Mouse (Mus musculus) liver, embryonic 12.5 days (tissue): ENCODE measurements around the gene Dpm2. TPM values are rescaled to one million over a fixed set of nuclear protein-coding genes. Genes with fewer than 3 reads are reported as not detected.
A peak's percentile ranks its signal among the peaks of the same experiment; 100 is the strongest.

Experiments used
- ATAC-seq: fragments of 200-750 bp; cut with Nextera tagmentation; 2 replicates; pipeline ENCODE4 v1.8.0; 2017; ENCODE audit warnings: moderate number of reproducible peaks, mild to moderate bottlenecking, moderate library complexity
- H3K27ac ChIP-seq: fragments of 300-500 bp; sonication (generic); 2 replicates; pipeline ENCODE4 v1.5.1; 2016; ENCODE audit warnings: mild to moderate bottlenecking
- H3K27me3 ChIP-seq: fragments of 300-500 bp; sonication (generic); replicated peaks from 2 replicates; pipeline ENCODE4 v1.6.1; 2016; ENCODE audit warnings: mild to moderate bottlenecking, moderate library complexity
- H3K36me3 ChIP-seq: fragments of 300-500 bp; sonication (generic); 2 replicates; pipeline ENCODE4 v1.6.1; 2016; ENCODE audit warnings: mild to moderate bottlenecking, moderate library complexity
- H3K4me1 ChIP-seq: fragments of 300-500 bp; sonication (generic); 2 replicates; pipeline ENCODE4 v1.6.1; 2016
- H3K4me2 ChIP-seq: fragments of 300-500 bp; sonication (generic); 2 replicates; pipeline ENCODE4 v1.6.1; 2016; ENCODE audit warnings: mild to moderate bottlenecking, moderate library complexity
- H3K4me3 ChIP-seq: fragments of 300-500 bp; sonication (generic); 2 replicates; pipeline ENCODE4 v1.5.1; 2016; ENCODE audit warnings: mild to moderate bottlenecking, moderate library complexity
- H3K9ac ChIP-seq: fragments of 300-500 bp; sonication (generic); 2 replicates; pipeline ENCODE4 v1.6.1; 2016; ENCODE audit warnings: mild to moderate bottlenecking, moderate library complexity
- H3K9me3 ChIP-seq: fragments of 300-500 bp; sonication (generic); replicated peaks from 2 replicates; pipeline ENCODE4 v1.6.1; 2016; ENCODE audit warnings: mild to moderate bottlenecking, moderate library complexity
- WGBS: fragments of 180-500 bp; shearing (Covaris S2); methylation state at CpG from one replicate; pipeline ENCODE4 v1.1.7; 2016; ENCODE audit not compliant: insufficient replicate concordance; 5-methylcytosine and 5-hydroxymethylcytosine counted together
- polyA plus RNA-seq: library from polyadenylated mRNA; unstranded; fragments of >200 nt; fragmentation: Nextera tagmentation; extraction: Ambion mirVana; gene quantifications from 2 replicates; pipeline ENCODE4 v1.2.1, GENCODE M21; 2016

Gene Dpm2
- polyA plus RNA-seq, 1 experiment from 2014 or later, result 73.8 TPM

DNA sequence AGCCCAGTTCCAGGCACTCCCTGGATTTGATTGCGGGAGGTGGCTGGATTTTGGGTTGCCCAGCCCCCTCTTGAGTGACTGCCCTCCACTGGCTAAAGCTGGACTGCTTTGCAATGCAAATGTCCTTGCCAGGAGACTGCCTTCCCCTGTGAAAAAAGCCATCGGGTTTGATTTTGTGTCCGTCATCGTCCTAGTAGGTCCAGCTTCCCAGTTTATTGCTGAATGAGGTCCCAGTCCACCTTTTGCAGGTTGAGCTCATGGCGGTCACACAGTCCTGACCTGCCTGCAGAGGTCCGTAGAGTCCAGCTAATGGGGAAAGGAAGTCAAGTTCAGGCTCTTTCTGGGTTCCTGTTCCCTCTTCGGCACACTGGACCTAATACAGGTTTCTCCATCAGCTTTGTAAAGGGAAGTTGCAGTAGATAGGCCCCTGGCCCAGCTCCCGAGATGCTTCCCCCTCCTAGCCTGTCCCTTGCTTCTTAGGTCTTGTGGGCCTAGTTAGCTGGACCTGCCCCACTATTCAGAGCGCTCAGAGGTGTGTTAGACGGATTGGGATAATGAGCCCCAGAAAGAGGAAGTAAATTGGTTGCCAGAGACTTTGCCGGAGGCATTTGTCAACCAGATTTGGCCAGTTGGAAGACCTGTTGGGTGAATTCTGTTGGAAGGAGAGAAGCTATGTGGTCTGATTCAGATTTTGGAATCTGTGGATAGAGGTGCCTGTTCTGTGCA, 33.9 kb upstream of the Dpm2 start:
- 7% methylated on average over 11 of the region's 11 CpGs for WGBS
- Histone ChIP-seq H3K4me3 (peak overlapping the region; percentile 76), H3K9ac (no peak overlapping the region), H3K27me3 (peaks cover 66% of the 10 kb centered on the region), H3K4me2 (peak overlapping the region; percentile 100), H3K4me1 (peaks cover 42% of the 10 kb centered on the region), H3K27ac (peak overlapping the region; percentile 23; the same call in 1 of the 2 replicates), H3K9me3 (no peaks in the 10 kb centered on the region), H3K36me3 (no peaks in the 10 kb centered on the region)
- no peak for ATAC-seq

DNA sequence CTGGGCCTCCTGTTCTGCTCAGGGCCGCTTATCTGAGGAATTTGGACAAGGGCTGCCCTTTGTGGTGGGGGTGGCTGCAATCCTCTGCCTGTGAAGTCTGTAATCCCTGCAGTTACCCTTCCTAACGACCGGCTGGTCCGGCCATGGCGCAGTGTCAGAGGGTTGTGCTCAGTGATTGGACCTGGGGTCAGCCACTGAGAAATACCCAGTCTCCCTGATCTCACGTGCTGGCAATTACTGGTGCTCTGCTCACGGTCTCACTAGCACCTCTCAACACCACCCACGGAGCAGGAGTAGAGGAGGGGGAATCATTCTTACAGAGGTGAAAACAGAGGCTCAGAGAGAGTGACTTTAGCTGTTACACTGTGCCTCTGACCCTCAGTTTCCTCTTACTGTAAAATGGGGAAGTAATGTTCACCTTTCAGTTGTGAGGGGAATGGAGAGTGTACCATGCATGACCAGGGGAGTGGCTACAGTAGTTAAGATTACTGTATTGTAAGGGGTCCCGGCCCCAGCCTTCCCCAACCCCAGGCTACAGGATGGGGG, 33.2 kb upstream of the Dpm2 start:
- no peak overlapping the region for H3K9ac ChIP-seq
- peak overlapping the region; percentile 76 for H3K4me3 ChIP-seq
- peak overlapping the region; percentile 100 for H3K4me2 ChIP-seq
- H3K4me1 ChIP-seq, result peaks cover 42% of the 10 kb centered on the region
- H3K36me3 ChIP-seq, result no peaks in the 10 kb centered on the region
- no peak for ATAC-seq
- peaks cover 66% of the 10 kb centered on the region for H3K27me3 ChIP-seq
- WGBS, result 8% methylated on average over 9 of the region's 9 CpGs
- peak overlapping the region; percentile 23 for H3K27ac ChIP-seq
- no peaks in the 10 kb centered on the region for H3K9me3 ChIP-seq

DNA sequence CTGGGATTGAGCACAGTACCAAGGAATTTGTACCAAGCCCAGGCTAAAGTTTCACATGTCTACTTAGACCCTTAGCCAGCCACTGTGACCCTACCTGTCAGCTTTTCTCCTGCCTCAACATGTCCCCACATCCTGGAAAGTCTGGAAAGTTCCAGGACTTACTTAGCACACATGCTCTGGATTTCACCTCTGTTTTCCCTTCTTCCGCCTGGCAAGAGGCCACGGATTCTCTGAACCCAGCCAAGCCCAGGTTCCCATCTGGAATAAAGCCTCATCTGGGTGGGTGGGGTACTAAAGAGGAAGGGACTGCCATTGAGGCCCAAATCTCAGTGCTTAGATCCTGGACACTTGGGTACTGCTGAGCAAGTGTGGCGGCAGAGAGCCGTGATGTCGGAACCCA, 32.7 kb upstream of the Dpm2 start:
- Histone ChIP-seq H3K27me3 (peaks cover 66% of the 10 kb centered on the region), H3K9ac (no peak overlapping the region), H3K36me3 (no peaks in the 10 kb centered on the region), H3K4me3 (no peak overlapping the region), H3K4me1 (peaks cover 42% of the 10 kb centered on the region), H3K4me2 (peak overlapping the region; percentile 100; the same call in 1 of the 2 replicates), H3K27ac (no peak overlapping the region), H3K9me3 (no peaks in the 10 kb centered on the region)
- ATAC-seq, result no peak
- WGBS, result 88% methylated on average over 5 of the region's 5 CpGs

DNA sequence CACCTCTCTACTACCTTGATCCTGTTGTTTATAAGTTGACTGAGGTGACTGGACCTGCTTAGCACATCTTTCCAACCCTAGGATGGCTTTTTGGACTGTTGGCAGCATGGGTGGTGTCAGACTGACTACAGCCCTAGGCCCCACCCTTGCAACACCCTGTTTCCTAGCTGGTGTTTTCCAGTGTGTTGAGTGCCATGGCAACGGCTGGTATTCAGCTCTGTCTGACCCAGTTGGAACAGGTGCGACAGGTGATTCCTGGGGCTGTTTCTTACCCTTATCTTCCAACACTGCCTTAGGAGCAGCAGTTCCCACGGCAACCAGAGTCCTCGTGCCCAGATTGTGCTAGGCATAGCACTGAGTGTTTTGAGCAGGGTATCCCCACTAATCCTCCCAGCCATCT, 32.2 kb upstream of the Dpm2 start:
- Histone ChIP-seq H3K4me1 (peaks cover 42% of the 10 kb centered on the region), H3K4me2 (no peak overlapping the region), H3K36me3 (no peaks in the 10 kb centered on the region), H3K4me3 (no peak overlapping the region), H3K27ac (no peak overlapping the region), H3K9me3 (no peaks in the 10 kb centered on the region), H3K9ac (no peak overlapping the region), H3K27me3 (peaks cover 61% of the 10 kb centered on the region)
- WGBS, result 66% methylated on average over 4 of the region's 4 CpGs
- ATAC-seq, result no peak

DNA sequence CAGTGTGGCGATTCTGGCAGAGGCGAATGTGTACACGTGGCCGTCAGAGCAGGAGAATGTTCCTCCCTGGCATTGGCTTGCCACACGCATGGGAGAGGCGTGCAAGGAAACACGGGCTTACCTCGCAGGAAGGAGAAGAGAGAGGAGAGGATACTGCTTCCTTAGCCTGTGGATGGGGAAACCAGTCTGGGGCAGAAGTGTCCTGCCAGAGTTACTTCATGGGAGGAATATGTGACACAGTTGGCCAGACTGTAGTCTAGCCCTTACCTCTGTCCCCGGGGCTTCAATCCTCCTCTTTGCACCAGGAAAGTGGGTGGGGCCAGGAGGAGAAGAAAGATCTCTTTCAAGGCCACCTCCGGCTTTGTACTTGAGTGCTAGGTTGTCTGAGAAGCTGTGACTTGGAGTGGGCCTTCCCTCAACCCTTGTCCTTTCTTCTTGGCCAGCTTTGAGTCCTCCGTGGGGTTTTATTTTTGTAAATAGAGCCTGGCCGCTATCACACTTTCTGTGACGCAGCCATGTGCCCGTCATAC, 31.1 kb upstream of the Dpm2 start:
- Histone ChIP-seq H3K9me3 (no peaks in the 10 kb centered on the region), H3K4me1 (peaks cover 35% of the 10 kb centered on the region), H3K4me2 (no peak overlapping the region), H3K9ac (no peak overlapping the region), H3K27ac (no peak overlapping the region), H3K36me3 (no peaks in the 10 kb centered on the region), H3K4me3 (no peak overlapping the region), H3K27me3 (peaks cover 59% of the 10 kb centered on the region)
- WGBS, result 66% methylated on average over 14 of the region's 14 CpGs
- ATAC-seq, result no peak

DNA sequence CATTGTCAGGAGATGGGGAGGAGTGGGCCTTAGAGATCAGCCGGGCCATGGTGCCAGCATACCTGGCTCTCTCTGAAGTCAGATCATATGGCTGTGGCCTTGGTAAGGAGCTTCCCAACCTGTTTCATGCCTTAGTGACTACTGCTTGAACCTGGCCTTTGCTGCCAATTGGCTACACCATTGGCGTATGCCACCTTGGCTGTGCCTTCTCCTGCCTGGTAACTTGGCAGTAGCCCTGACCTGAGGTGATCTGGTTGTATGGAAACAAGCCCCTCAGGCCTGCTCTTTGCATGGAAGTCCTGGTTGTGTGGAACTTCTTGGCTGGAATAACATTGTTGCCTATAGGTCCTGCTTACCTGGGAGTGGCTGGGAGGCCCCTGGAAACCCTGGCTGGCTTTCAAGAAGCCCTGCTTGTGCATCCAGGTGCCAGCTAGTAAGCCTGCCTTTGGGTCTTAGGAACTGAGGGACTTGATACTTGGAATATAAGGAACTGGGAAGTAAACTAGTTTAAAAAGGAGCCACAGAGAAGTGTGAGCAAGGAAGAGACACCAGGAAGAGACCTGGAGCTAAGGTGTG, 29.2 kb upstream of the Dpm2 start:
- ATAC-seq, result no peak
- Histone ChIP-seq H3K9me3 (no peaks in the 10 kb centered on the region), H3K4me3 (no peak overlapping the region), H3K9ac (no peak overlapping the region), H3K36me3 (no peaks in the 10 kb centered on the region), H3K4me1 (peaks cover 20% of the 10 kb centered on the region), H3K27me3 (peaks cover 46% of the 10 kb centered on the region), H3K4me2 (no peak overlapping the region), H3K27ac (no peak overlapping the region)
- WGBS, result 76% methylated on average over 2 of the region's 2 CpGs

DNA sequence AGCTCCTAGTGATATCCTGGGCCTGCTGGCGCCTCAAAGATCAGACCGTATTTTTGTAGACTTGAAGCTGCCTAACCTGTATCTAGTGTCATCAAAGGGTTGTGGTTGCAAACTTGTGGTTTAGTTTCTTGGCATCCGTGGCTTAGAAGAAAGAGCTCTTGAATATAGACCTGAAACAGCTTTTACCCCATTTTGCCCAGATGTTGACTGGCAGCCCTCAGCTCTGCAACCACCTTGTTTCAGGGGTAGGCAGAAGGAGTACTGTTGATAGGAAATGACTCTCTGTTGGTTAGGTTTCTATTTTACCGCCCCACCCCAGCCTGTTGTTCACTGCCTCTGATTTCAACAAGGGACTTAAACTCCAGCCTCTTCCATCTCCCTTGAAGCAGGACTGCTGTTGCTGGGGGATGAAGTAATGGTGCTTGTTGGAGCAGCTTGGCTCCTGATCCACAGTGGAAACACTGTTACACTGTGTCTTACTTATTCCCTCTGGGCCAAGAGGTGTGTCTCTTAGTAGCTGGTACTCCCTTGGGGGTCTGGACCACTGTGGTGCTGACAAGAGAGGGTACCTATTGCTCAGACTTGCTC, 28.6 kb upstream of the Dpm2 start:
- no peak for ATAC-seq
- H3K4me2 ChIP-seq, result no peak overlapping the region
- H3K4me1 ChIP-seq, result peaks cover 13% of the 10 kb centered on the region
- no peaks in the 10 kb centered on the region for H3K36me3 ChIP-seq
- H3K27me3 ChIP-seq, result peaks cover 39% of the 10 kb centered on the region
- no peak overlapping the region for H3K9ac ChIP-seq
- H3K9me3 ChIP-seq, result no peaks in the 10 kb centered on the region
- 40% methylated on average over 4 of the region's 4 CpGs for WGBS
- no peak overlapping the region for H3K4me3 ChIP-seq
- no peak overlapping the region for H3K27ac ChIP-seq

DNA sequence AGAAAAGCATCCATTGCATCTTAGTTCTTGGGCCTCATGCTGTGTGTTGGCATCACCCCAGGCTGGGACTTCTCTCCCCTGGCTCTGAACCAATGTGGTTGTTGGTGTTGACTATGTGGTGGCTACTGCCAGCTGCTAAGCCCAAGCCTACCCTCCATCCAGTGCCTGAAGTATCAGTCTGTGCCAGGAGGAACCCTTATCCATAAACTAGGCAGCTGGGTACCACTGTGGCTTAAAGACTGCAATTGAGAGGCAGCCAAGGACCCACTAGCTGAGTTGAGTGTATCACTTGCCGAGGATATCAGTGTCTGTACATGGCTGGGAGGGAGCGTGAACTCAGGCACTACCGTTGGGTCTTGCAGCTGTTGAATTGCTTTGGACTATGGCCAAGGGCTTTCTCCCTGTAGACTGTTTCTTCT, 27.6 kb upstream of the Dpm2 start:
- H3K4me3 ChIP-seq, result no peak overlapping the region
- no peaks in the 10 kb centered on the region for H3K36me3 ChIP-seq
- H3K27me3 ChIP-seq, result peaks cover 30% of the 10 kb centered on the region
- peaks cover 4% of the 10 kb centered on the region for H3K4me1 ChIP-seq
- no peak overlapping the region for H3K27ac ChIP-seq
- WGBS, result 79% methylated on average over 3 of the region's 3 CpGs
- H3K9ac ChIP-seq, result no peak overlapping the region
- no peaks in the 10 kb centered on the region for H3K9me3 ChIP-seq
- H3K4me2 ChIP-seq, result no peak overlapping the region
- no peak for ATAC-seq

DNA sequence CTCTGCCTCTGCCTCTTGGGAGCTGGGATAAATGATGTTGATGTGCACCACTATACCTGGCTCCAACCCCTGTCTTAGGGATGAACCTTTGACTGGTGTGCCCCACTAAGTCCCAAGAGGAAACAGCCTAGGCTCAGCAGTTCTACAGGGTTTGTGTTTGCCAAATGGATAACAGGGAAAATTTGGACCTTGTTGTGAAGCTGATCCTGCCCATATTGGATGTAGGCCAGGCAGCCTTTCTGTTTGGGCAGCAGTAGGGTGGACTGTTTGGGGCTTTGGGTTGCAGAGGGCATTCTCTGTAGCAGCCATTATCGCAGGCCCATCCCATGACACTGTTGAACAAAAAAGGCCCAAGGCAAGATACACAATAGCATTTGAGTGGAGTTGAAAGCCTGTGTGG, 23.7 kb upstream of the Dpm2 start:
- Histone ChIP-seq H3K36me3 (no peaks in the 10 kb centered on the region), H3K27ac (no peak overlapping the region), H3K9ac (no peak overlapping the region), H3K27me3 (no peaks in the 10 kb centered on the region), H3K9me3 (no peaks in the 10 kb centered on the region), H3K4me3 (no peak overlapping the region), H3K4me1 (no peaks in the 10 kb centered on the region), H3K4me2 (no peak overlapping the region)
- ATAC-seq, result no peak
- 79% methylated on average over 1 of the region's 1 CpGs for WGBS

DNA sequence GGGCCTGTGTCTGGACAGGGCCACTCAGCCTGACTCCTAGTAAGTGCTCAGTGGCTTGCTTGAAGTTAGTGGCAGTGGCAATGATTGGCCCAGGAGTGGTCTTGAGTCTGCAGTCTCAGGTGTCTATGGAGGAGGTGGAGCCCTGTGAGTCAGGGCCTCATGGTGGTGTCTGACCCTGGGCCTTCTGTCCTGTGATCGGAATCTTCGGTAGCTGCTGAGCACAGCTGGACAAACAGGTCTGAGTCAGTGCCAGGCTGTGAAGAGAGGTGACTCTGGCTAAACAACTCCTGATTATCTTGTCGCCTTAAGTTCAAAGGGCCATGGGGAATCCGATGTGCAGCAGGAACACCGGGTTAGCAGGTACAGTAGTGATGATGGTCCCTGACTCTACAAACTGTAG, 23.3 kb upstream of the Dpm2 start:
- no peaks in the 10 kb centered on the region for H3K27me3 ChIP-seq

DNA sequence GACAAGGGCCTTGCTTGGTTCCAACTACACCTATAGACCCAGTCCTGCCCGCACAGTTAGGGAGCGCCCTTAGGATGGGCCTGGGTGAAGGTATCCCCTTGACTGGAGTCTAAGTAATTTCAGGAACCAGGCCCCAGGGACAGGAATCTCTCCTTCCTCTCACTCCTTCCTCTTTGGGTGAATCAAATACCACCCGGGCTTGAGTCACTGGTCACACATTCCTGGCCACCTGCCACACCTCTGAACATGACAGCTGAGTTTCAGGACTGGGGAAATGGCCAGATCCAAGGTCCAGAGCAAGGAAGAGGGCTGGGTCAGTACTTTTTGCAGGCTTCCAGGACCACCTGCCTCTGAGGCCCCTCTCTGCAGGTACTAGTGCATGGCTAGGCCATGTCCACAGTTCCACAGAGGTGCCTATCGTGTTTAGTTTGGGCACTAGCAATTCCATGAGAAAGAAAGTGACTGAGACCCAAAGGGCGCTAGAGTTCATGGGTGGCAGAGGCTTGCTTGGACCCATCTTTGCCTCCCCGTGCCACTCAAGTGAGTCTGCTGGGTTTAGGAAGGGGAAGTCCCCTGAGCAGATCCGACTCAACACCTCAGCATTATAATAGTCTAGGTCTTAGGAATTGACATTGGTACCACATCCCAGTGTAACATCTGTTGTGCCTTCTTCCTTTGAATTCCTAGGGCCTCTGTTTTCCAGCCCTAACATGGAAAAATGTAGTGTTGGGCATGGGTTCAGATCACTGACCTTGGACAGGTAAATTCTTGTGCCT, 22.5 kb upstream of the Dpm2 start:
- H3K4me3 ChIP-seq, result no peak overlapping the region
- no peak overlapping the region for H3K9ac ChIP-seq
- H3K9me3 ChIP-seq, result no peaks in the 10 kb centered on the region
- ATAC-seq, result no peak
- no peaks in the 10 kb centered on the region for H3K36me3 ChIP-seq
- H3K4me2 ChIP-seq, result no peak overlapping the region
- no peaks in the 10 kb centered on the region for H3K27me3 ChIP-seq
- WGBS, result 61% methylated on average over 7 of the region's 7 CpGs
- H3K27ac ChIP-seq, result no peak overlapping the region
- H3K4me1 ChIP-seq, result no peaks in the 10 kb centered on the region

More for the DNA sequence above, 23.3 kb upstream of the Dpm2 start:
- ATAC-seq, result no peak
- H3K4me1 ChIP-seq, result no peaks in the 10 kb centered on the region
- no peak overlapping the region for H3K4me3 ChIP-seq
- no peak overlapping the region for H3K4me2 ChIP-seq
- H3K36me3 ChIP-seq, result no peaks in the 10 kb centered on the region
- no peaks in the 10 kb centered on the region for H3K9me3 ChIP-seq
- no peak overlapping the region for H3K27ac ChIP-seq
- no peak overlapping the region for H3K9ac ChIP-seq
- WGBS, result 73% methylated on average over 5 of the region's 5 CpGs
